Mouse (Mus musculus) liver, adult 2 months (tissue): Measurements from ENCODE around the gene Odf3l2.

Experiments used
- CTCF ChIP-seq: fragments of 200-500 bp; IDR thresholded peaks from 2 replicates; pipeline ENCODE4 v1.5.1; 2011; ENCODE audit warnings: low read depth, low read length, control low read depth
- POLR2A ChIP-seq: fragments of 200-500 bp; IDR thresholded peaks from 2 replicates; pipeline ENCODE4 v1.6.1; 2011; ENCODE audit warnings: low read length, control low read depth; ENCODE audit not compliant: insufficient read depth; ENCODE audit errors: extremely low read depth

- TF ChIP-seq POLR2A: no peak
- TF ChIP-seq CTCF: no peak
Observed at GRCm38 (mm10) chr10:79626156-79626555, 19.4 kb downstream of the Odf3l2 start.
